Mouse (Mus musculus) heart, adult 2 months (tissue): Measurements from ENCODE around the gene Ttc14. TPM values are rescaled to one million over a fixed set of nuclear protein-coding genes. Genes with fewer than 3 reads are reported as not detected.

Experiments used
- DNase-seq, 2 experiments: peaks; one replicate each; pipeline ENCODE4 v3.0.0; 2021
- H3K27ac ChIP-seq: fragments of 200-600 bp; 2 replicates; pipeline ENCODE4 v1.8.1; 2022
- H3K27me3 ChIP-seq: fragments of 200-500 bp; 2 replicates; pipeline ENCODE4 v1.6.1; 2012; ENCODE audit warnings: mild to moderate bottlenecking, low read length, inconsistent platforms, mixed read lengths; ENCODE audit not compliant: control insufficient read depth, insufficient read depth
- H3K36me3 ChIP-seq: fragments of 200-500 bp; 2 replicates; pipeline ENCODE4 v1.6.1; 2012; ENCODE audit warnings: low read length, inconsistent platforms; ENCODE audit not compliant: control insufficient read depth, insufficient read depth
- H3K4me1 ChIP-seq: fragments of 200-500 bp; 2 replicates; pipeline ENCODE4 v1.6.1; 2011; ENCODE audit warnings: low read length; ENCODE audit not compliant: control insufficient read depth, insufficient read depth
- H3K4me3 ChIP-seq: fragments of 200-600 bp; 2 replicates; pipeline ENCODE4 v1.8.1; 2022
- H3K79me2 ChIP-seq: fragments of 200-500 bp; replicated peaks from 2 replicates; pipeline ENCODE4 v1.6.1; 2012; ENCODE audit warnings: mild to moderate bottlenecking, inconsistent platforms, low read length, moderate library complexity, mixed read lengths; ENCODE audit not compliant: control insufficient read depth, insufficient read depth
- H3K9ac ChIP-seq: fragments of 200-500 bp; 2 replicates; pipeline ENCODE4 v1.6.1; 2012; ENCODE audit warnings: low read depth, mild to moderate bottlenecking, control low read depth, inconsistent platforms, low read length, mixed read lengths
- CTCF ChIP-seq: fragments of 200-600 bp; IDR thresholded peaks from 2 replicates; pipeline ENCODE4 v1.8.1; 2022; ENCODE audit warnings: antibody characterized with exemption, mild to moderate bottlenecking, moderate library complexity
- EP300 ChIP-seq: fragments of 200-500 bp; IDR thresholded peaks from 2 replicates; pipeline ENCODE4 v1.6.1; 2011; ENCODE audit warnings: low read depth, low read length, control low read depth; ENCODE audit not compliant: insufficient read depth
- POLR2A ChIP-seq: fragments of 200-500 bp; IDR thresholded peaks from 2 replicates; pipeline ENCODE4 v1.6.1; 2011; ENCODE audit warnings: mild to moderate bottlenecking, low read depth, low read length, control low read depth; ENCODE audit not compliant: insufficient read depth
- WGBS: fragments of 180-500 bp; shearing (Covaris S2); methylation state at CpG from one replicate; pipeline ENCODE4 v1.1.7; 2018; 5-methylcytosine and 5-hydroxymethylcytosine counted together
- intact Hi-C: fragments of 180-260 bp; cut with DNase I; formaldehyde crosslinking; loops from one replicate; pipeline ENCODE4 v1.15.1; 2025
- polyA plus RNA-seq: library from polyadenylated mRNA; depleted of rRNA; stranded (reverse); fragments of >200 nt; gene quantifications from 2 replicates; pipeline ENCODE4 v1.2.3, GENCODE M21; 2012
- total RNA-seq, 2 experiments: library from RNA; stranded (reverse); gene quantifications; 2 replicates each; pipeline ENCODE4 v1.2.3; 2021

Gene Ttc14
- total and polyA plus RNA-seq, 3 experiments: 7.4 to 18.9 (median 14.1) TPM

DNA sequence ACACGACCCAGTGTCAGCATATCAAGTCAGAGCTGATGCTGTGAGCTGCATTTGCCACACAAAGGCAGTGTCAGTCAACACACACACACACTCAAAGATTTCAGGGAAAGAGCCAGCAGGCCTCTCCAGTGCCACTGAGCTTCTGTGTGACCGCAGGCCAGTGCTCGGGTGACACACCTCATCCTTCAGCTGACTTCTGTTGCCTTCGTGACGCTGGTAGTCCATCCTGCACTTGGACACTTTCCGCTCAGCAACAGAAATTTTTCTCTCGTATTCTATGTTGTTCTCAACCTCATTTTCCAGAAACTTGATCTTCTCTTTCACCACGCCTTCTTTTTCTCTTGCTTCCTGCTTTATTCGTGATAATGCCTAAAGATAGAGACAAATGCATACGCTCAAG, 32.7 kb downstream of the Ttc14 start:
- no peak for TF ChIP-seq CTCF
- TF ChIP-seq POLR2A: no peak
- TF ChIP-seq EP300: no peak
- Histone ChIP-seq H3K27ac (no peak overlapping the region), H3K4me1 (no peaks in the 10 kb centered on the region), H3K36me3 (no peaks in the 10 kb centered on the region), H3K4me3 (no peak overlapping the region), H3K9ac (no peak overlapping the region), H3K79me2 (no peaks in the 10 kb centered on the region), H3K27me3 (no peaks in the 10 kb centered on the region)
- 62% methylated on average over 10 of the region's 10 CpGs for WGBS
- DNase-seq: no peak
- intact Hi-C loops: no loop called here

DNA sequence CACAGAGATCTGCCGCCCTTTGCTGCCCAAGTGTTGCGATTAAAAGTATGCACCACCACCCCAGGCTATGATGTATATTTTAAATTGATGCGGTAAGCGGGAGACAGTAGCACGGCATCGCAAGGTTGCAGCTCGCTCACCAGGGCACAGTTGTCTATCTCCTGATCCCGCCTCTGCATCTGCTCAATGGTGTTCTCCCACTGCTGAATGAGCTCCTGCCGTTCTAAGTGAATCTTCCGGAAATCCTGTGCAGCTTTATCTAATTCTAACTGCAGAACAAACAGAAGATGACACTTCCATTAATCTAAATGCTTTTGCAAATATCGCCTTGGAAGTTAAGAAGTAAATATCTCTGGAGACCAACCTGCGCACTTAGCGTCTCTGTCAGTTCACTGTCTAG, 36.9 kb downstream of the Ttc14 start:
- H3K4me1 ChIP-seq: no peaks in the 10 kb centered on the region
- DNase-seq: no peak
- intact Hi-C loops: no loop called here
- no peak overlapping the region for H3K4me3 ChIP-seq
- no peak overlapping the region for H3K9ac ChIP-seq
- no peak overlapping the region for H3K27ac ChIP-seq
- H3K27me3 ChIP-seq: no peaks in the 10 kb centered on the region
- H3K79me2 ChIP-seq: no peaks in the 10 kb centered on the region
- TF ChIP-seq EP300 (no peak), CTCF (no peak), POLR2A (no peak)
- H3K36me3 ChIP-seq: no peaks in the 10 kb centered on the region
- WGBS: 91% methylated on average over 13 of the region's 13 CpGs

DNA sequence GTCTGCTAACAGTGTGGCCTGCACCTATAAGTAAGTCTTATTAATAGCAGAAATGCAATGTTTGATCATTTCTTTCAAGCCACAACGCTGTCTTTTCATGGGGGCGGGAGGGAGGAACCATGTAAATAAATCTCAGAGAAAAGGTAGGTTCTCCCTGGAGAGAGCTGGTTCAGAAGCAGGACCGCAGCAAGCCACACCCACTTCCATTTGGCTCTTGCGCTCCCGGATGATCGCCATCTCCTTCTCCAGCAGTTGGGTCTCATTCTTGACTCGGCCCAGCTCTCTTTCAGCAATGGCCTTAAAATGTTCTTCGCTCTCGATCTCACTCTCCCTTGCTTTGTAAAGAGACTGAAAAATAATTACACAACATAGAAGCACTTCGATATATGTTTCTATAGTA, 39.2 kb downstream of the Ttc14 start:
- no peaks in the 10 kb centered on the region for H3K27me3 ChIP-seq
- H3K4me1 ChIP-seq: peaks cover under 1% of the 10 kb centered on the region
- no peak overlapping the region for H3K27ac ChIP-seq
- no peak for DNase-seq
- 50% methylated on average over 10 of the region's 10 CpGs for WGBS
- TF ChIP-seq CTCF (no peak), EP300 (no peak), POLR2A (no peak)
- no peak overlapping the region for H3K4me3 ChIP-seq
- H3K9ac ChIP-seq: no peak overlapping the region
- intact Hi-C loops: no loop called here
- no peaks in the 10 kb centered on the region for H3K79me2 ChIP-seq
- H3K36me3 ChIP-seq: no peaks in the 10 kb centered on the region

DNA sequence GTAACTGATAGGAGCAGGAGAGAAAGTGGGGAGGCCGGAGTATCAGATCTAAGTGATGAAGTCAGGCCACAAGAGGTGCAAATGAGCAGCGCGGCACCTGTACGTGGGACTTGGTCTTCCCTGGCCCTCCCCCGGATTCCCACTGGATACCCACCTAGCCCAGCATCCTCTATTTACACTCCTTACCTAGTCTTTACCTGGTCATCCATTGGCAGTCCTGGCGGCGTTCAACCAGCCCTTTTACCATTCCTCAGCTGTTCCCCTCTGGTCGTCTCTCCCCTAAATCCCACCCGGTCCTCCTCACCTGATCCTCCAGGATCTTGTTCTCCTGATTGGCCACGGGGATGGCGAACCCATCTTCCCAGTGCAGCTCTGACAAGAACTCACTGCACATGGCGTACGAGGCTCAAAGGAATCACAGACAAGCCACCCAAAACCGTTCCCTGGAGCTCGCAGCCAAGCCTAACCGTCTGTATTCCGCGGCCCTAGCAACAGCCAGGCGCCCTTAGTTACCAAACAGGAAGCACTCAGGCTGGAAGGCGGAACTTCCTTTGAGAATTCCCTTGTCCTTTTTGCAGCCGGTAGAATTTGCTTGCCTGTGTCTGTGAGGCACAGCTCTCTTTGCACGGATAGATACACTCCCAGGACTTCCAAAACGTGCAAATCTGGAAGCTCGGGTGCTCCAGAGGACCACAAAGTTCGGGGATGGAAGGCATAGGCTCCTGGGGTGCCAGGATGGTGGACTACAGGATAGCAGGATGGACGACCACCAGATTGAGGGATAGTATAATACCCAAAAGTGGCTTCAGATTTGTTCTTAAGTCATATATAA, 44.4 kb downstream of the Ttc14 start, which contains the start of gene Ccdc39:
Gene Ccdc39, minus strand, starts transcription at position 510 of the 832 bp plus-strand sequence.
- 8% methylated on average over 26 of the region's 26 CpGs for WGBS
- no peak for TF ChIP-seq POLR2A
- no peak for TF ChIP-seq EP300
- peak; percentile 43 for TF ChIP-seq CTCF

DNA sequence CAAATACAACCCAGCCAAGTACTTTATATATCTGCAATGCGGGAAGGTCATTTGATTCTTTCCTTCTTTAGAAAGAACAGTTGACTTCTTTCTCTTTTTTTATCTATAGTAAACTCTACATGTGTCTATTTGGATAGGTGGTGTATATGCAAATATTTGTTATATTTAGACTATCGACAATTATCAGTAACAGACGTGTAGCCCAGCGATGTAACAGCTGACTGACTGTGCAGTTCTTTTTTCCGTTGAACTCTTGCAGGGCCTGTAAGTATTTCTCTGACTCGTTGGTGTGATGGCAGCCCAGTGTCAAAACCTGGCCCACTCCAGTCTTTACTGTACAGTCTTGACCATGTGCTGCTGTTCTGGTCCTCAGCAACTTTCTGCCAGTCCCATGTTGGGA, 47.0 kb downstream of the Ttc14 start:
- Histone ChIP-seq H3K4me3 (no peak overlapping the region), H3K27ac (no peak overlapping the region), H3K27me3 (no peaks in the 10 kb centered on the region), H3K79me2 (no peaks in the 10 kb centered on the region), H3K4me1 (peaks cover 2% of the 10 kb centered on the region), H3K36me3 (no peaks in the 10 kb centered on the region), H3K9ac (no peak overlapping the region)
- DNase-seq: no peak
- intact Hi-C loops: no loop called here
- no peak for TF ChIP-seq CTCF
- TF ChIP-seq EP300: no peak
- TF ChIP-seq POLR2A: no peak
- WGBS: 64% methylated on average over 6 of the region's 6 CpGs

More for the DNA sequence above, 44.4 kb downstream of the Ttc14 start, which contains the start of gene Ccdc39:
- Histone ChIP-seq H3K79me2 (no peaks in the 10 kb centered on the region), H3K27ac (no peak within 1 kb of the TSS), H3K4me3 (peak within 1 kb of the TSS; percentile 32), H3K4me1 (peaks cover 2% of the 10 kb centered on the region), H3K27me3 (no peaks in the 10 kb centered on the region), H3K36me3 (no peaks in the 10 kb centered on the region), H3K9ac (peak within 1 kb of the TSS; percentile 23)
- intact Hi-C loops: no loop called here
- DNase-seq: peak; percentile 68 to 71

GRCm38 (mm10) chr3:33850856-33851255, 51.2 kb downstream of the Ttc14 start:
- DNase-seq: no peak
- intact Hi-C loops: no loop called here
- Histone ChIP-seq H3K36me3 (no peaks in the 10 kb centered on the region), H3K79me2 (no peaks in the 10 kb centered on the region), H3K4me3 (no peak overlapping the region), H3K27me3 (no peaks in the 10 kb centered on the region), H3K27ac (no peak overlapping the region), H3K4me1 (no peaks in the 10 kb centered on the region), H3K9ac (no peak overlapping the region)
- 56% methylated on average over 4 of the region's 4 CpGs for WGBS
- no peak for TF ChIP-seq CTCF
- TF ChIP-seq POLR2A: no peak
- no peak for TF ChIP-seq EP300
